In genomic region chr8:60992561-60992909, GRCm38 (mm10) we compare ENCODE assay signal across 7 mouse cellular contexts. TPM values are rescaled to one million over a fixed set of nuclear protein-coding genes. Genes with fewer than 3 reads are reported as not detected.
A peak's percentile ranks its signal among the peaks of the same experiment; 100 is the strongest.
DNase-seq lines count a peak whose midpoint lies in the region; ATAC-seq and TF ChIP-seq lines count a peak whose summit lies in the region.

No protein-coding gene starts in this region.

- peak overlapping the region; percentile 75 for H3ac ChIP-seq in C2C12 (ENCODE audit: control insufficient read depth, insufficient read length, low read depth)

- H3K79me2 ChIP-seq in C2C12 (ENCODE audit: control insufficient read depth, insufficient read depth), result peaks cover 12% of the 10 kb centered on the region

- no peaks in the 10 kb centered on the region for H3K27me3 ChIP-seq in C2C12 (ENCODE audit: control insufficient read depth, insufficient read depth, insufficient read length)
- no peaks in the 10 kb centered on the region for H3K27me3 ChIP-seq in embryonic facial prominence, embryonic 10.5 days (replicated peaks; ENCODE audit: low read depth, poor library complexity, severe bottlenecking)
- no peaks in the 10 kb centered on the region for H3K27me3 ChIP-seq in heart, embryonic 11.5 days (ENCODE audit: control insufficient read depth, insufficient read depth, low read length)

- H3K36me3 ChIP-seq in C2C12 (ENCODE audit: control insufficient read depth, insufficient read depth), result no peaks in the 10 kb centered on the region
- no peaks in the 10 kb centered on the region for H3K36me3 ChIP-seq in embryonic facial prominence, embryonic 10.5 days (replicated peaks)
- no peaks in the 10 kb centered on the region for H3K36me3 ChIP-seq in heart, embryonic 11.5 days (ENCODE audit: control insufficient read depth, insufficient read depth, low read length)

- under 1% methylated on average over 16 of the region's 16 CpGs for WGBS in embryonic facial prominence, embryonic 10.5 days
- under 1% methylated on average over 16 of the region's 16 CpGs for WGBS in heart, embryonic 11.5 days (ENCODE audit: insufficient replicate concordance)

- peak; percentile 94 for DNase-seq in ES-CJ7 (ENCODE audit: low read depth, low spot score)
- DNase-seq in embryonic facial prominence, embryonic 10.5 days (ENCODE audit: low spot score), result peak; percentile 91
- peak; percentile 92 for DNase-seq in kidney, postnatal 10 days
- peak; percentile 89 for DNase-seq in lung, postnatal 36 days
- DNase-seq in testis, postnatal 10 days (ENCODE audit: low spot score), result peak; percentile 90

- H3K27ac ChIP-seq in embryonic facial prominence, embryonic 10.5 days (replicated peaks), result peak overlapping the region; percentile 88
- H3K27ac ChIP-seq in heart, embryonic 11.5 days (ENCODE audit: low read depth, low read length), result peak overlapping the region; percentile 93

- no peak for TF ChIP-seq CTCF in C2C12 (IDR thresholded peaks at IDR 0.05; ENCODE audit: control insufficient read depth, insufficient read depth, insufficient read length)

- H3K4me3 ChIP-seq in C2C12 (ENCODE audit: insufficient read depth, poor library complexity, severe bottlenecking), result peak overlapping the region; percentile 66
- H3K4me3 ChIP-seq in embryonic facial prominence, embryonic 10.5 days, result peak overlapping the region; percentile 80
- peak overlapping the region; percentile 82 for H3K4me3 ChIP-seq in heart, embryonic 11.5 days (ENCODE audit: low read depth, low read length)

- H3K4me1 ChIP-seq in embryonic facial prominence, embryonic 10.5 days, result peaks cover 14% of the 10 kb centered on the region
- H3K4me1 ChIP-seq in heart, embryonic 11.5 days (ENCODE audit: control insufficient read depth, insufficient read depth, low read length), result peaks cover 4% of the 10 kb centered on the region

- H3K79me3 ChIP-seq in C2C12 (ENCODE audit: low read depth), result peaks cover 5% of the 10 kb centered on the region

- H3K4me2 ChIP-seq in heart, embryonic 11.5 days, result peak overlapping the region; percentile 73

- H3K9me3 ChIP-seq in embryonic facial prominence, embryonic 10.5 days, result no peaks in the 10 kb centered on the region
- H3K9me3 ChIP-seq in heart, embryonic 11.5 days (replicated peaks; ENCODE audit: control insufficient read depth, low read length), result no peaks in the 10 kb centered on the region

- H3K9ac ChIP-seq in heart, embryonic 11.5 days (ENCODE audit: low read depth, low read length), result peak overlapping the region; percentile 87

- ATAC-seq in heart, embryonic 11.5 days (replicated peaks; ENCODE audit: insufficient number of reproducible peaks, low FRiP score, low TSS enrichment), result peak; percentile 88

TF ChIP-seq in C2C12, 6 proteins besides CTCF, POLR2A, EP300 and RAD21:
- TF ChIP-seq USF1 (IDR thresholded peaks at IDR 0.05; ENCODE audit: low read depth) (no peak), MYOG (IDR thresholded peaks at IDR 0.05; ENCODE audit: control insufficient read depth, extremely low read depth, insufficient read length) (no peak), MAX (IDR thresholded peaks at IDR 0.05) (no peak), CEBPB (IDR thresholded peaks at IDR 0.05; ENCODE audit: low read depth) (no peak), MYOD1 (IDR thresholded peaks at IDR 0.05; ENCODE audit: control insufficient read depth, insufficient read length, low read depth) (no peak), FOSL1 (IDR thresholded peaks at IDR 0.05; ENCODE audit: insufficient read depth, low read length, poor library complexity, severe bottlenecking) (no peak)

RNA-seq across cellular contexts. Expression of gene Nek1, which starts 0.5 kb away (rescaled TPM):
- polyA plus RNA-seq in C2C12 (2012; fragmentation: generic; extraction: Trizol), result 1.5 TPM
- 20.4 and 21.1 TPM in 2 replicates for polyA plus RNA-seq in embryonic facial prominence, embryonic 10.5 days (2016; fragmentation: Nextera tagmentation; extraction: Ambion mirVana)
- 15.4 and 16.4 TPM in 2 replicates for polyA plus RNA-seq in heart, embryonic 11.5 days (2014; fragmentation: Nextera tagmentation; extraction: Ambion mirVana)

RNA-seq across cellular contexts. Expression of gene Clcn3, which starts 9.4 kb away (rescaled TPM):
- 4.4 TPM for polyA plus RNA-seq in C2C12 (2012; fragmentation: generic; extraction: Trizol)
- 17.8 and 19.2 TPM in 2 replicates for polyA plus RNA-seq in embryonic facial prominence, embryonic 10.5 days (2016; fragmentation: Nextera tagmentation; extraction: Ambion mirVana)
- polyA plus RNA-seq in heart, embryonic 11.5 days (2014; fragmentation: Nextera tagmentation; extraction: Ambion mirVana), result 24.4 and 29.2 TPM in 2 replicates

Comparison
In these comparisons a context has a peak if more than half of its experiments do, and no peak if none do; other contexts are left out.
1. Peak in every context shown above with its lines: DNase-seq, ATAC-seq, H3K4me3 ChIP-seq and H3K27ac ChIP-seq.